Comparison of ENCODE assay signal across 15 mouse cellular contexts in the genomic region with DNA sequence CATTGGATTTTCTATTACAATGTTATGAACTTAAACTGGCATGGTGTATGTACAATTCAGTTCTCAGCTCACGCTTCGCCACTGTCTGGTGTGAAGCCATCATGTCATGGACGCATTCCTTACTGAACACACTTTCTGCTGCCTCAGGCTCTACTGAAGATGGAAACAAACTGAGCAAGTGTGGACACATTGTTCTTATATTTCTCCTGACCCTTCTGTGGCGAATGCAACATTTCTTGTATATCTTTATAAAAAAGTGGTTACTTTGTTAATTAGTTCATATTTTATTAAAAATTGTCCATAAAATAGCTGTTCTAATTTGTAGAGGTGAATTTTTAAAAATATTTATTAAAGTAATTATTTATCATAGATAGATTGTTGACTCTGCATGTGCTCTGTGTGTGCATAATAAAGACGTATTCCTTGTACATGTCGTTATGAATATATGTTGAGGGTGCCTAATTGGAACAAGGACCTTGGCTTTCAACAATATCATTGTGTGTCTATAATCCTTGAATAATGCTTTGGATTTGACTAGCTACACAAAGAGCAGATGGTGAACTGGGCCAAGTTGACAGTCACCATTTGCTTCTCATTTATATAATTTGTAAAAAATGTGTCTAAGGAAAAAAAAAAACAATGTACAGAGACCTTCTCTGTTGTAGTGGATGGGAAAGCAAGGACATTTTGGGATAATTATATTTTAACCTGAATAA.
"Had no signal": no experiment of that assay in that cellular context is flagged by ENCODE, and none has a peak within 500 bp of the region (broad histone marks: within the 10 kb centered on the region; RNA-seq: fewer than 3 reads in every experiment).

No protein-coding gene starts in this region.

- H3K4me2 ChIP-seq: liver, embryonic 11.5 days; liver, embryonic 15.5 days; neural tube, embryonic 15.5 days had no signal

- H3K27me3 ChIP-seq: liver, embryonic 15.5 days; neural tube, embryonic 15.5 days had no signal

- H3K36me3 ChIP-seq: limb, embryonic 10.5 days; liver, embryonic 15.5 days; midbrain, embryonic 10.5 days; neural tube, embryonic 15.5 days had no signal

- H3K9me3 ChIP-seq: limb, embryonic 10.5 days; liver, embryonic 15.5 days; midbrain, embryonic 10.5 days; neural tube, embryonic 15.5 days had no signal

- H3K9ac ChIP-seq: liver, embryonic 15.5 days; neural tube, embryonic 15.5 days had no signal

- H3K27ac ChIP-seq: kidney, postnatal 0 days; left cerebral cortex, adult 2 months; limb, embryonic 10.5 days; liver, embryonic 15.5 days; midbrain, embryonic 10.5 days; neural tube, embryonic 15.5 days had no signal

- H3K4me3 ChIP-seq: left cerebral cortex, adult 2 months; limb, embryonic 10.5 days; liver, embryonic 15.5 days; midbrain, embryonic 10.5 days; myocyte; neural tube, embryonic 15.5 days had no signal

- DNase-seq: kidney, postnatal 4 days; lung, adult 2 months; lung, postnatal 10 days; lung, postnatal 4 days; midbrain, embryonic 14.5 days; right cerebral cortex, postnatal 4 days; thymus, postnatal 36 days had no signal
